Mouse (Mus musculus): ENCODE data around the gene Hikeshi. TPM values are rescaled to one million over a fixed set of nuclear protein-coding genes. Genes with fewer than 3 reads are reported as not detected.

Gene Hikeshi
- 10 to 100 TPM; 68.1 to 73.4 TPM for total RNA-seq (2021)

DNA sequence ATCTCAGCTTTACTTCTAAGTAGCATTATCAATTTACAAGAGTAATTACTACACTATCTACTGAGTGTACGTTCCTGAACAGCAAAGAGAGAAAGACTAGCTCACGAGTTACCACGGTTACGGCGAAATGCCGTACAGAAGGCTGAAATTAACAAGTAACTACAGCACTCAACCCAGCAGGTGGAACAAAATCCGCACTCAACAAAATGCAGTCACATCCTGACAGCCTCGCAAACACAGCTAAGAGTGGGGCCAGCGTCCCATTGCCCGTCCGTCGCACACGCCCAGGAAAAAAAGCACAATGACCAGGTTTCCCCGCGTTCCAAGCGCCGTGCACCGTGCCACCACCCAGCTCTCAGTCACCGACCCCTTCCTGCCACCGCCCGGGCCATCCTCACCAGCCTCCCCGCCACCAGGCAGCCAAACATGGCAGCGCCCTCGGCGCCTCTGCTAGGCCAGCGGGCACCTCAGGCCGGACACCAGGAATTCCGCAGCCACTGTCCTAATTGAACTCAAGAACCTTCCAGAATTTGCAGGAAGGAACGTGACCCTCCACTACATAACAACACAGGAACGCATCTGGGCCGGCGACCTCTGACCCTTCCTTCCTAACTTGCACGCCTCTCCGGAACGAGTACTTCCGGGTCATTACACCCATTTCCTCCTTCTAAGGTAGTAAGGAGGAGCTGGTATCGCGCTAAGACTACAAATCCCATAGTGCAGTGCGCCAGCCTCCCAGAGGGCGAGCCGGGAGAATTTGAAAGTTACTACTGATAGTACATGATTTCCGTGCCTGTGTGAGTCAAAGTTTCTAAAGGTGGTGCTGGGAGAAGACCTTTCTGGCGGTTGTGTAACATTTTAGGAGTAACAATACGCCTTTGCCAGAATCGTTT, at the start of gene Hikeshi:
Gene Hikeshi, minus strand, starts transcription at position 634 of the 893 bp plus-strand sequence.
- DNase-seq = peak; percentile 94

- no peak for DNase-seq
Measured at GRCm38 (mm10) chr7:89984421-89984820, 43.4 kb upstream of the Hikeshi start.

DNA sequence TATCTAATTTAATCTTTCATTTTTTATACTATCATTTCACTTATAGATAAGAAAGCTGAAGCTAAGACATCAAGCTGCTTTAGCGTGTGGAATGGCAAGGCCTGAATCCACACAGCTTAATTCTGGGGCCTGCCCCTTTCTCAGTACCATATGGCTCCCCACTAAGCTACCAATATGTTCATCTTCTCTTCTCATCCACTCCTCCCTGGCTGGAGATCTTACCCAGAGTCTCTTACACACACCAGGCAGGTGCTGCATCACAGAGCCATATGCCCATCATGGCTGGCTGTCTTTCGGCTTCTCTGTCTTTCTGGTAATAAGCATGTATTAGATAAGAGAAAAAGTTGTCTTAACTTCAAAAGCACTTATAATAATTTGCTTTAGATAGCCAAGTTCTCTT, 42.4 kb upstream of the Hikeshi start:
- no peak for DNase-seq

DNA sequence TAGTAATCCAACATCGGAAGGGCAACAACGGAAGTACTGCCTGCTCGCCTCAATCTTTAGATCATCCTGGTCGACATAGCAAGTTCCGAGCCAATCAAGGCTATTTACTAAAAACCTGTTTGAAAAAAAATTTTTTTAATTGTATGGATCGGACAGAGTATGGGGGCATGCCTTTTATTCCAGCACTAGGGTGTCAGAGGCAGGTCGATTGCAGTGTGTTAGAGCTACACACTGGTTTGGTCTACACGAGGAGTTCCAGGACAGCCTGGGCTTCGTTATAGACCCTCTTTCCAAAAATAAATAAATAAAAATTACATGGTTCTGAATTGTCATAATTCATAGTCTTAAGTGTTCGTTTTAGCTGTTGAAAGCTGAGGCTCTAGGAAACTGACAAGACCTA, 40.6 kb upstream of the Hikeshi start:
- no peak for DNase-seq

GRCm38 (mm10) chr7:89980485-89981422, 39.8 kb upstream of the Hikeshi start, which contains the start of gene Eed:
TSS of gene Eed (minus strand) at chr7:89980983.
- peak; percentile 96 for DNase-seq

- DNase-seq = no peak
Measured at GRCm38 (mm10) chr7:89980133-89980484, 39.1 kb upstream of the Hikeshi start.

DNA sequence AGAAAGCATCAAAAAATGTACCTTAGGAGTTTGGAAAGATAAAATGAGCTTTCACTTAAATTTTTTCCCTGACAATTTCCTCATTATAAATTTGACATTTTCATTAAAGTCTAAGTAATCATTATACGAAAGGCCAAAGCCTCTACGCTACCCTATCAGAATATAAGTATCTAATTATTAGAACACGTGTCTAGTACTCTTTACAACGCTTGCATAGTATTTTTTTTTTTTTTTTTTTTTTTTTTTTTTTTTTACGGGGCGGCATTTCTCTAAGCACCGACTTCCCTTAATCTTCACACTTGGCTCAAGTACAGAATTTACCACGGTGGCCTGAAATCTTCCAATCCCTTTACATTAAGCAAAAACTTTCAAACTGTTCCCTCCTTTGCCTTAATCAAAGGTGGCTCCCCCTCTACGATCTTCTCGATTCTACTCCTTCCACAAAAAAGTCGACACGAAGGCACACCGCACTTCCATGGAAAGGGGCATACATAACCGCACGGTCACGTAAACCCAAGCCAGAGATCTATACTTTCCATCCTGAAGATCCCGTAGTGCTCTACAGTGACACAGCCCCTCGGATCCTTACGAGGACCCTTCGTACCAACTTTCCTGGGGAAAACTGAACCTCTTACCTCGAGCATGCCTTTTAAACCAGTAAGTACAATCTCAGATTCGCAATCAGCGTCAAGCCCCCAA, 38.6 kb upstream of the Hikeshi start:
- DNase-seq = no peak

DNA sequence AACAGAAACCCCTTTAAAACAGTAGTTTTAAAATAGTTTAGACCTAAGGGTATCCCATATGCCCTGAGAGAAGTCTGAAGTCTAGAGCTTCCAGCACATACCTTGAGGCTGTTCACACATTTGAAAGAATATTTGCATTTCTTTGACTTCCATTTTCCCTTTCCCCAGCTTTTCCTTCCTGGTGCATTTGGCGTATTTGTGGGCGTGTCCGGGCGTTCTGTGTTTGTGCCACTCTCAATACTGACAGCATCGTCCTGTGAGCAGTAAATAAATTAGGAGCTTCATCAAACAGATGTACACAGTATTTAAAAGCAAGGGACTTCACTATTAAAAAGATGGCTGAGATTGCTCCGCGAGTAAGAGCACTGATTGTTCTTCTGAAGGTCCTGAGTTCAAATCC, 35.8 kb upstream of the Hikeshi start:
- DNase-seq = no peak

DNA sequence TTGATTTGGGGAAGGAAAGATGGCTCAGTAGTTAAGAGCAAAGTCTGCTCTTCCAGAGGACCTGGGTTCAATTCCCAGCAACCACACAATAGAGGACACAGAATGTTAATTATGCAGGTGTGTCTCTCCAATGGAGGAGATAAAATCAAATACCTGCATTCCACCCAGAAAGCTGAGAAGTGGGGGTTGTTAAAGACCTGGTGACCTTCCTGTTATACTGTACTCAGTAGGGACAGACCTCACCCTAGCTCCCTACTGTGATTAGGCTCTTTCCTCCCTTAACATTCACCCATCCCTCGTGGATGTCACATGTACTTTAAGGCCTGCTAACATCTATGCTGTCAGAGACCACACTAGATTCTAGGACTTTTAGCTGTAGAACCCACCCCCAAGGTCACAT, 34.6 kb upstream of the Hikeshi start:
- no peak for DNase-seq

GRCm38 (mm10) chr7:89967235-89967634, 26.2 kb upstream of the Hikeshi start:
- no peak for DNase-seq

GRCm38 (mm10) chr7:89966771-89967170, 25.8 kb upstream of the Hikeshi start:
- no peak for DNase-seq

- no peak for DNase-seq
Measured at GRCm38 (mm10) chr7:89963135-89963534, 22.1 kb upstream of the Hikeshi start.

DNA sequence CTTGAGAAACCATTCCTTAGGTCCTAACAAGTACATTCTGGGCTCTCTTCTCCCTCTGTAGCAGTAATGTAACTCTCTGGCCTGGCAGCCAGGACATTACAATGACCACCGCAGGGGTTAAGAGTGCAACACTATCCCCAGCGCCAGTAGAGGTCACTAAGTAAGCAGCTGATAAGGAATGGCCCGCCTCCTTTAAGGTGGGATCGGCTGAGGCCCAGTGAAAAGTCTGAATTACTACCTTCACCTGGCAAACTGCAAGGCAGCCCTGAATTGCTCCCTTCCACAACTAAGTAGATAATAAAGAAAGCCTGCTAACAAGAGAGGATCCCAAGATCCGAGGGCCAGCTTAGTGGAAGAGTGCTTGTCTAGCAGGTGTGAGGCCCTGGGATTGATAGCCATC, 16.3 kb upstream of the Hikeshi start:
- no peak for DNase-seq

- DNase-seq = no peak
Measured at GRCm38 (mm10) chr7:89954261-89954660, 13.3 kb upstream of the Hikeshi start.

GRCm38 (mm10) chr7:89949403-89949802, 8.4 kb upstream of the Hikeshi start:
- no peak for DNase-seq

GRCm38 (mm10) chr7:89948026-89948425, 7.0 kb upstream of the Hikeshi start:
- DNase-seq = peak; percentile 27

DNA sequence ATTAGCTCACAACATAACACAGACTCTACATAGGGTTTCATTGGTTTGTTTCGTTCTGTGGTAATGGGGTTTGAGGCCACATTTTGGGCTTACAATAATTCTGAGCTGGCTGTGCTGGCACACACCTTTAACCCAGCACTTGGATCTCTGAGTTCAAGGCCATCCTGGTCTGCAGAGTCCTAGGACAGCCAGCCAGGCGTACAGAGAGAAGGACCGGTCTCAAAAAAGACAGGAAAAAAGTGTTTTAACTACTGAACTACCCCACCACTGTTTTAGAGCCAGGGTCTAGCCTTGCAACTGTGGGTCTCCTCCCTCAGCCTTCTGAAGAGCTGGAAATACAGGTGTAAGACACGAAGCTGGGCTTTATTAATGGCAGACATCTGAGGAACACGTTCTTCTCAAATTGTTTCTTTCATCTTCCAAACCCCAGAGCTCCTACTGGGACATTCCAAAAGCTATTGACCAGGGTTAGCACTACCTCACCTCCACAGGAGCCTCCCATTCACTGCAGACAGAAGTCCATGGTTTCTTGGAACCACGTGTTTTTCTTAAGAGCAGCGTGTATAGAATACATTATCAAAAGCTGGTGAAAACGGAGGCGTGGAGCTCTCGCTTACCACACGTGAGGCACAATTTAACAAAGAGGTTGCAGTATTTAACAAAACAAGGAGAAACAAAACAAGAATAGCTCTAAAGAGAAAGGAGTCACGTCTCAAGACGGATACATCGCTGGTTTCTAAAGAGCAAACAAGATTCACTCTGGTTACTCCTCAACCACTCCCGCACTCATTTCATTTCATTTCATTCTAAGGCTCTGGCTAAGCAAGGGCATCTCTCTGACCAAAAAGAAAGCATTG, 1.3 kb downstream of the Hikeshi start:
- no peak for DNase-seq

GRCm38 (mm10) chr7:89923441-89924180, 17.4 kb downstream of the Hikeshi start:
- no peak for DNase-seq

DNA sequence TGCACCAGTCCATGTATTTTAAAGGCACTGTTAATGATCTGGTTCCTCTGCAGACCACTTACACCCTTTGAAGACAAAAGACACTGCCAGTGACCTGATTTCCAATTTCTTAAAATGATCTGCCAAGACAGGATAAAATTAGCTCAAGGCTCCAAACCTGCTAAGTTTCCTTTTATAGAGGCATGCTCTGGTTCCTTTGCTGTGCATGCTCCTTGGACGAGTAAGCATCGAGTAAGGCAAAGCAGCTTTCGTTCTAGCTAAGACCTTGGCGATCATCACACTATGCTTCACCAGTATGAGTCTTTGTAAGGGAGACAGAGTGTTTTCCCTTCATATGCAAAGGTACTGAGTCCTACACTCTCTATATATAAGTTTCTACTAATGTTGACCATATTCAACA, 23.2 kb downstream of the Hikeshi start:
- no peak for DNase-seq

GRCm38 (mm10) chr7:89916711-89917110, 24.3 kb downstream of the Hikeshi start:
- no peak for DNase-seq

Data from heart, postnatal 4 days (tissue).